Mouse (Mus musculus) neural tube, embryonic 11.5 days (tissue): ENCODE measurements around the gene Zdhhc1. TPM values are rescaled to one million over a fixed set of nuclear protein-coding genes. Genes with fewer than 3 reads are reported as not detected.

Experiments used
- ATAC-seq: fragments of 200-750 bp; cut with Nextera tagmentation; 2 replicates; pipeline ENCODE4 v1.8.0; 2017; ENCODE audit warnings: moderate number of reproducible peaks, mild to moderate bottlenecking, moderate TSS enrichment, moderate library complexity; ENCODE audit not compliant: insufficient read depth, low FRiP score, low TSS enrichment
- DNase-seq: peaks from one replicate; pipeline ENCODE4 v3.0.0-alpha.2; 2015; ENCODE audit warnings: low spot score
- H3K27ac ChIP-seq: fragments of 300-500 bp; sonication (generic); 2 replicates; pipeline ENCODE4 v1.5.1; 2014; ENCODE audit warnings: low read depth, mild to moderate bottlenecking, low read length
- H3K27me3 ChIP-seq: fragments of 300-500 bp; sonication (generic); 2 replicates; pipeline ENCODE4 v1.6.1; 2014; ENCODE audit warnings: mild to moderate bottlenecking, low read length, mixed read lengths; ENCODE audit not compliant: control insufficient read depth, insufficient read depth
- H3K36me3 ChIP-seq: fragments of 300-500 bp; sonication (generic); 2 replicates; pipeline ENCODE4 v1.6.1; 2014; ENCODE audit warnings: mild to moderate bottlenecking, low read length, moderate library complexity, mixed read lengths; ENCODE audit not compliant: control insufficient read depth, insufficient read depth
- H3K4me1 ChIP-seq: fragments of 300-500 bp; sonication (generic); 2 replicates; pipeline ENCODE4 v1.6.1; 2014; ENCODE audit warnings: low read length, mixed read lengths; ENCODE audit not compliant: control insufficient read depth, insufficient read depth
- H3K4me2 ChIP-seq: fragments of 300-500 bp; sonication (generic); 2 replicates; pipeline ENCODE4 v1.6.1; 2014; ENCODE audit warnings: low read depth, mild to moderate bottlenecking, moderate library complexity
- H3K4me3 ChIP-seq: fragments of 300-500 bp; sonication (generic); 2 replicates; pipeline ENCODE4 v1.5.1; 2014; ENCODE audit warnings: low read depth, low read length
- H3K9ac ChIP-seq: fragments of 300-500 bp; sonication (generic); 2 replicates; pipeline ENCODE4 v1.6.1; 2014; ENCODE audit warnings: mild to moderate bottlenecking, low read length
- H3K9me3 ChIP-seq: fragments of 300-500 bp; sonication (generic); 2 replicates; pipeline ENCODE4 v1.6.1; 2016; ENCODE audit warnings: low read length; ENCODE audit not compliant: control insufficient read depth
- WGBS: fragments of 180-500 bp; shearing (Covaris S2); extraction: QIAGEN DNeasy Blood & Tissue Kit; methylation state at CpG from one replicate; pipeline ENCODE4 v1.1.7; 2014; 5-methylcytosine and 5-hydroxymethylcytosine counted together
- polyA plus RNA-seq: library from polyadenylated mRNA; unstranded; fragments of >200 nt; fragmentation: Nextera tagmentation; extraction: Ambion mirVana; gene quantifications from 2 replicates; pipeline ENCODE4 v1.2.1, GENCODE M21; 2014

Zdhhc1 gene
- polyA plus RNA-seq, 1 experiment from 2014 or later: 18.5 TPM

- Histone ChIP-seq H3K4me2 (no peak overlapping the region), H3K9ac (no peak overlapping the region), H3K27me3 (no peaks in the 10 kb centered on the region), H3K4me3 (no peak overlapping the region), H3K9me3 (no peaks in the 10 kb centered on the region), H3K27ac (no peak overlapping the region), H3K4me1 (peaks cover 25% of the 10 kb centered on the region), H3K36me3 (peaks cover 4% of the 10 kb centered on the region; the same call in 1 of the 2 replicates)
- 74% methylated on average over 7 of the region's 7 CpGs for WGBS
- DNase-seq (no peak), ATAC-seq (no peak)
These were observed 29.9 kb downstream of the Zdhhc1 start for GRCm38 (mm10) chr8:105466700-105467291.

GRCm38 (mm10) chr8:105466246-105466645 is 30.5 kb downstream of the Zdhhc1 start:
- Histone ChIP-seq H3K36me3 (peaks cover 4% of the 10 kb centered on the region; the same call in 1 of the 2 replicates), H3K4me1 (peaks cover 21% of the 10 kb centered on the region), H3K27ac (no peak overlapping the region), H3K4me3 (no peak overlapping the region), H3K27me3 (no peaks in the 10 kb centered on the region), H3K9ac (no peak overlapping the region), H3K4me2 (no peak overlapping the region), H3K9me3 (no peaks in the 10 kb centered on the region)
- DNase-seq (no peak), ATAC-seq (no peak)
- 82% methylated on average over 6 of the region's 6 CpGs for WGBS

- H3K4me2 ChIP-seq: no peak overlapping the region
- 74% methylated on average over 7 of the region's 7 CpGs for WGBS
- peaks cover 4% of the 10 kb centered on the region; the same call in 1 of the 2 replicates for H3K36me3 ChIP-seq
- H3K27ac ChIP-seq: no peak overlapping the region
- no peak for ATAC-seq
- H3K27me3 ChIP-seq: no peaks in the 10 kb centered on the region
- no peaks in the 10 kb centered on the region for H3K9me3 ChIP-seq
- H3K4me3 ChIP-seq: no peak overlapping the region
- no peak overlapping the region for H3K9ac ChIP-seq
- no peak for DNase-seq
- peaks cover 9% of the 10 kb centered on the region for H3K4me1 ChIP-seq
These were observed 32.1 kb downstream of the Zdhhc1 start for GRCm38 (mm10) chr8:105464595-105464994.

- H3K4me3 ChIP-seq: no peak overlapping the region
- H3K4me2 ChIP-seq: no peak overlapping the region
- H3K27me3 ChIP-seq: no peaks in the 10 kb centered on the region
- H3K4me1 ChIP-seq: no peaks in the 10 kb centered on the region; the same call in 1 of the 2 replicates
- H3K9ac ChIP-seq: no peak overlapping the region
- no peaks in the 10 kb centered on the region for H3K9me3 ChIP-seq
- 62% methylated on average over 13 of the region's 13 CpGs for WGBS
- DNase-seq (no peak), ATAC-seq (no peak)
- no peaks in the 10 kb centered on the region for H3K36me3 ChIP-seq
- H3K27ac ChIP-seq: no peak overlapping the region
These were observed 35.5 kb downstream of the Zdhhc1 start for GRCm38 (mm10) chr8:105461085-105461803.

GRCm38 (mm10) chr8:105455218-105455617 is 41.5 kb downstream of the Zdhhc1 start:
- H3K9ac ChIP-seq: no peak overlapping the region
- H3K27ac ChIP-seq: no peak overlapping the region
- 0 out of 2 replicates have a peak, but pooled peaks cover 3% of the 10 kb centered on the region for H3K4me1 ChIP-seq
- no peaks in the 10 kb centered on the region for H3K27me3 ChIP-seq
- H3K4me3 ChIP-seq: no peak overlapping the region
- H3K4me2 ChIP-seq: no peak overlapping the region
- ATAC-seq (no peak), DNase-seq (no peak)
- WGBS: 69% methylated on average over 10 of the region's 10 CpGs
- H3K9me3 ChIP-seq: no peaks in the 10 kb centered on the region
- H3K36me3 ChIP-seq: no peaks in the 10 kb centered on the region

GRCm38 (mm10) chr8:105454088-105454487 is 42.6 kb downstream of the Zdhhc1 start:
- 60% methylated on average over 5 of the region's 5 CpGs for WGBS
- H3K4me1 ChIP-seq: 0 out of 2 replicates have a peak, but pooled peaks cover 3% of the 10 kb centered on the region
- H3K36me3 ChIP-seq: no peaks in the 10 kb centered on the region
- no peak overlapping the region for H3K27ac ChIP-seq
- ATAC-seq: no peak
- no peaks in the 10 kb centered on the region for H3K27me3 ChIP-seq
- no peak overlapping the region for H3K9ac ChIP-seq
- H3K4me2 ChIP-seq: no peak overlapping the region
- no peaks in the 10 kb centered on the region for H3K9me3 ChIP-seq
- no peak for DNase-seq
- no peak overlapping the region for H3K4me3 ChIP-seq

GRCm38 (mm10) chr8:105453296-105453695 is 43.4 kb downstream of the Zdhhc1 start:
- ATAC-seq (no peak), DNase-seq (no peak)
- Histone ChIP-seq H3K36me3 (no peaks in the 10 kb centered on the region), H3K4me1 (0 out of 2 replicates have a peak, but pooled peaks cover 3% of the 10 kb centered on the region), H3K27ac (no peak overlapping the region), H3K4me3 (no peak overlapping the region), H3K9me3 (no peaks in the 10 kb centered on the region), H3K27me3 (no peaks in the 10 kb centered on the region), H3K9ac (no peak overlapping the region), H3K4me2 (no peak overlapping the region)
- whole genome bisulfite sequencing: 80% methylated on average over 5 of the region's 5 CpGs

GRCm38 (mm10) chr8:105451903-105452603 is 44.6 kb downstream of the Zdhhc1 start:
- Histone ChIP-seq H3K36me3 (no peaks in the 10 kb centered on the region), H3K4me2 (no peak overlapping the region), H3K4me1 (0 out of 2 replicates have a peak, but pooled peaks cover 3% of the 10 kb centered on the region), H3K27ac (no peak overlapping the region), H3K9ac (no peak overlapping the region), H3K4me3 (no peak overlapping the region), H3K9me3 (no peaks in the 10 kb centered on the region), H3K27me3 (no peaks in the 10 kb centered on the region)
- DNase-seq: no peak
- WGBS: 56% methylated on average over 15 of the region's 15 CpGs
- no peak for ATAC-seq
